Mouse (Mus musculus) limb, embryonic 11.5 days (tissue): ENCODE results near the gene Strap. TPM values are rescaled to one million over a fixed set of nuclear protein-coding genes. Genes with fewer than 3 reads are reported as not detected.

Source experiments
- ATAC-seq: fragments of 200-750 bp; cut with Nextera tagmentation; 2 replicates; pipeline ENCODE4 v1.8.0; 2017; ENCODE audit warnings: low read depth; ENCODE audit not compliant: insufficient number of reproducible peaks, low FRiP score, low TSS enrichment
- DNase-seq: peaks from one replicate; pipeline ENCODE4 v3.0.0-alpha.2; 2015; ENCODE audit warnings: low spot score
- H3K27ac ChIP-seq: fragments of 300-500 bp; sonication (generic); replicated peaks from 2 replicates; pipeline ENCODE4 v1.5.1; 2014; ENCODE audit warnings: low read depth, mild to moderate bottlenecking, low read length
- H3K27me3 ChIP-seq: fragments of 300-500 bp; sonication (generic); 2 replicates; pipeline ENCODE4 v1.6.1; 2014; ENCODE audit warnings: mild to moderate bottlenecking, low read length, mixed read lengths; ENCODE audit not compliant: control insufficient read depth, insufficient read depth
- H3K36me3 ChIP-seq: fragments of 300-500 bp; sonication (generic); 2 replicates; pipeline ENCODE4 v1.6.1; 2014; ENCODE audit warnings: mild to moderate bottlenecking, low read length, moderate library complexity, mixed read lengths; ENCODE audit not compliant: control insufficient read depth, insufficient read depth
- H3K4me1 ChIP-seq: fragments of 300-500 bp; sonication (generic); 2 replicates; pipeline ENCODE4 v1.6.1; 2014; ENCODE audit warnings: low read length, mixed read lengths; ENCODE audit not compliant: control insufficient read depth, insufficient read depth
- H3K4me2 ChIP-seq: fragments of 300-500 bp; sonication (generic); 2 replicates; pipeline ENCODE4 v1.6.1; 2014; ENCODE audit warnings: low read depth, mild to moderate bottlenecking, moderate library complexity; ENCODE audit not compliant: severe bottlenecking
- H3K4me3 ChIP-seq: fragments of 300-500 bp; sonication (generic); 2 replicates; pipeline ENCODE4 v1.5.1; 2014; ENCODE audit warnings: low read depth, low read length
- H3K9ac ChIP-seq: fragments of 300-500 bp; sonication (generic); 2 replicates; pipeline ENCODE4 v1.6.1; 2014; ENCODE audit warnings: mild to moderate bottlenecking, low read length
- H3K9me3 ChIP-seq: fragments of 300-500 bp; sonication (generic); 2 replicates; pipeline ENCODE4 v1.6.1; 2016; ENCODE audit warnings: low read length; ENCODE audit not compliant: control insufficient read depth
- WGBS: fragments of 180-500 bp; shearing (Covaris S2); extraction: QIAGEN DNeasy Blood & Tissue Kit; methylation state at CpG from one replicate; pipeline ENCODE4 v1.1.7; 2014; 5-methylcytosine and 5-hydroxymethylcytosine counted together
- polyA plus RNA-seq: library from polyadenylated mRNA; unstranded; fragments of >200 nt; fragmentation: Nextera tagmentation; extraction: Ambion mirVana; gene quantifications from 2 replicates; pipeline ENCODE4 v1.2.1, GENCODE M21; 2014

Strap gene
- polyA plus RNA-seq, 1 experiment from 2014 or later = 246 TPM

GRCm38 (mm10) chr6:137775159-137775558 lies 40.3 kb downstream of the Strap start:
- no peak overlapping the region for H3K9ac ChIP-seq
- no peaks in the 10 kb centered on the region for H3K36me3 ChIP-seq
- no peak for ATAC-seq
- 91% methylated on average over 8 of the region's 8 CpGs for WGBS
- no peaks in the 10 kb centered on the region for H3K27me3 ChIP-seq
- H3K27ac ChIP-seq = no peak overlapping the region
- H3K4me1 ChIP-seq = no peaks in the 10 kb centered on the region
- no peaks in the 10 kb centered on the region for H3K9me3 ChIP-seq
- no peak overlapping the region for H3K4me2 ChIP-seq
- H3K4me3 ChIP-seq = no peak overlapping the region
- no peak for DNase-seq

GRCm38 (mm10) chr6:137776981-137777380 lies 42.1 kb downstream of the Strap start:
- Histone ChIP-seq H3K27ac (no peak overlapping the region), H3K9me3 (no peaks in the 10 kb centered on the region), H3K4me3 (no peak overlapping the region), H3K4me2 (no peak overlapping the region), H3K27me3 (no peaks in the 10 kb centered on the region), H3K9ac (no peak overlapping the region), H3K36me3 (no peaks in the 10 kb centered on the region), H3K4me1 (no peaks in the 10 kb centered on the region)
- WGBS = 70% methylated on average over 8 of the region's 8 CpGs
- DNase-seq (no peak), ATAC-seq (no peak)

GRCm38 (mm10) chr6:137783899-137784637 lies 49.2 kb downstream of the Strap start:
- Histone ChIP-seq H3K4me2 (no peak overlapping the region), H3K9ac (no peak overlapping the region), H3K27me3 (no peaks in the 10 kb centered on the region), H3K4me3 (no peak overlapping the region), H3K27ac (no peak overlapping the region), H3K36me3 (no peaks in the 10 kb centered on the region), H3K4me1 (no peaks in the 10 kb centered on the region), H3K9me3 (no peaks in the 10 kb centered on the region)
- DNase-seq (no peak), ATAC-seq (no peak)
- WGBS = 91% methylated on average over 7 of the region's 7 CpGs

- peak; percentile 50 for DNase-seq
- H3K4me2 ChIP-seq = no peak overlapping the region
- no peaks in the 10 kb centered on the region for H3K27me3 ChIP-seq
- no peaks in the 10 kb centered on the region for H3K36me3 ChIP-seq
- H3K4me3 ChIP-seq = no peak overlapping the region
- 29% methylated on average over 9 of the region's 9 CpGs for WGBS
- no peak overlapping the region for H3K9ac ChIP-seq
- ATAC-seq = peak; percentile 67; the same call in 1 of the 2 replicates
- no peaks in the 10 kb centered on the region for H3K4me1 ChIP-seq
- H3K9me3 ChIP-seq = no peaks in the 10 kb centered on the region
- no peak overlapping the region for H3K27ac ChIP-seq
These were observed 54.2 kb downstream of the Strap start for GRCm38 (mm10) chr6:137788976-137789590.

GRCm38 (mm10) chr6:137789658-137790057 lies 54.8 kb downstream of the Strap start:
- 54% methylated on average over 2 of the region's 2 CpGs for WGBS
- ATAC-seq = no peak
- Histone ChIP-seq H3K4me1 (no peaks in the 10 kb centered on the region), H3K9me3 (no peaks in the 10 kb centered on the region), H3K27me3 (no peaks in the 10 kb centered on the region), H3K9ac (no peak overlapping the region), H3K4me2 (no peak overlapping the region), H3K27ac (no peak overlapping the region), H3K36me3 (no peaks in the 10 kb centered on the region), H3K4me3 (no peak overlapping the region)
- DNase-seq = no peak

GRCm38 (mm10) chr6:137795494-137795893 lies 60.6 kb downstream of the Strap start:
- 8% methylated on average over 2 of the region's 2 CpGs for WGBS
- Histone ChIP-seq H3K9me3 (peaks cover 3% of the 10 kb centered on the region; the same call in 1 of the 2 replicates), H3K27me3 (no peaks in the 10 kb centered on the region), H3K4me3 (no peak overlapping the region), H3K4me2 (no peak overlapping the region), H3K27ac (no peak overlapping the region), H3K36me3 (peaks cover 5% of the 10 kb centered on the region; the same call in 1 of the 2 replicates), H3K9ac (no peak overlapping the region), H3K4me1 (0 out of 2 replicates have a peak, but pooled peaks cover 2% of the 10 kb centered on the region)
- ATAC-seq (peak; percentile 33; the same call in 1 of the 2 replicates), DNase-seq (peak; percentile 42)

GRCm38 (mm10) chr6:137796596-137797567 lies 62.0 kb downstream of the Strap start:
- no peak for ATAC-seq
- Histone ChIP-seq H3K27me3 (no peaks in the 10 kb centered on the region), H3K9me3 (peaks cover 3% of the 10 kb centered on the region; the same call in 1 of the 2 replicates), H3K4me1 (0 out of 2 replicates have a peak, but pooled peaks cover 2% of the 10 kb centered on the region), H3K9ac (no peak overlapping the region), H3K4me2 (no peak overlapping the region), H3K36me3 (peaks cover 5% of the 10 kb centered on the region; the same call in 1 of the 2 replicates), H3K4me3 (no peak overlapping the region), H3K27ac (no peak overlapping the region)
- DNase-seq = peak; percentile 46
- WGBS = 69% methylated on average over 29 of the region's 29 CpGs

GRCm38 (mm10) chr6:137799253-137799652 lies 64.4 kb downstream of the Strap start:
- H3K9ac ChIP-seq = no peak overlapping the region
- no peak for ATAC-seq
- 84% methylated on average over 9 of the region's 9 CpGs for WGBS
- H3K9me3 ChIP-seq = peaks cover 3% of the 10 kb centered on the region; the same call in 1 of the 2 replicates
- peaks cover 5% of the 10 kb centered on the region; the same call in 1 of the 2 replicates for H3K36me3 ChIP-seq
- no peaks in the 10 kb centered on the region for H3K27me3 ChIP-seq
- no peak for DNase-seq
- H3K4me3 ChIP-seq = no peak overlapping the region
- no peak overlapping the region for H3K4me2 ChIP-seq
- H3K27ac ChIP-seq = no peak overlapping the region
- peaks cover 12% of the 10 kb centered on the region for H3K4me1 ChIP-seq
